Mouse (Mus musculus) 3134 (cell line): Measurements from ENCODE around the gene Tagln2.

ENCODE experiments used
- DNase-seq: peaks from one replicate; pipeline ENCODE4 v3.0.0-alpha.2; 2011; ENCODE audit warnings: low spot score; ENCODE audit not compliant: insufficient read length; ENCODE audit errors: extremely low read depth

Tagln2 gene

GRCm38 (mm10) chr1:172481111-172481510, 18.7 kb upstream of the Tagln2 start:
- no peak for DNase-seq

- no peak for DNase-seq
Measured at GRCm38 (mm10) chr1:172481540-172482280, 18.1 kb upstream of the Tagln2 start, which contains the start of gene Igsf9. Igsf9 (plus strand) TSS chr1:172481788.

GRCm38 (mm10) chr1:172482518-172483360, 17.1 kb upstream of the Tagln2 start:
- no peak for DNase-seq

GRCm38 (mm10) chr1:172483361-172483660, 16.5 kb upstream of the Tagln2 start:
- no peak for DNase-seq

GRCm38 (mm10) chr1:172484236-172484635, 15.6 kb upstream of the Tagln2 start:
- no peak for DNase-seq

GRCm38 (mm10) chr1:172484671-172485070, 15.2 kb upstream of the Tagln2 start:
- no peak for DNase-seq

GRCm38 (mm10) chr1:172485821-172486220, 14.0 kb upstream of the Tagln2 start:
- no peak for DNase-seq

- DNase-seq: no peak
Measured at GRCm38 (mm10) chr1:172486236-172486635, 13.6 kb upstream of the Tagln2 start.

- no peak for DNase-seq
Measured at GRCm38 (mm10) chr1:172486651-172487050, 13.2 kb upstream of the Tagln2 start.

- no peak for DNase-seq
Measured at GRCm38 (mm10) chr1:172487859-172488258, 12.0 kb upstream of the Tagln2 start.

- no peak for DNase-seq
Measured at GRCm38 (mm10) chr1:172488831-172489230, 11.0 kb upstream of the Tagln2 start.

GRCm38 (mm10) chr1:172489585-172490250, 10.1 kb upstream of the Tagln2 start:
- no peak for DNase-seq

GRCm38 (mm10) chr1:172490261-172490661, 9.6 kb upstream of the Tagln2 start:
- DNase-seq: peak; percentile 69

- no peak for DNase-seq
Measured at GRCm38 (mm10) chr1:172492047-172492446, 7.8 kb upstream of the Tagln2 start.

GRCm38 (mm10) chr1:172493516-172493915, 6.3 kb upstream of the Tagln2 start:
- no peak for DNase-seq

- no peak for DNase-seq
Measured at GRCm38 (mm10) chr1:172496030-172496429, 3.8 kb upstream of the Tagln2 start.

GRCm38 (mm10) chr1:172497428-172497827, 2.4 kb upstream of the Tagln2 start:
- DNase-seq: no peak

- DNase-seq: peak; percentile 87
Measured at GRCm38 (mm10) chr1:172500451-172501370, 864 bp downstream of the Tagln2 start.

GRCm38 (mm10) chr1:172501371-172502144, 1.7 kb downstream of the Tagln2 start:
- peak; percentile 85 for DNase-seq
